Mouse (Mus musculus) ES-Bruce4 (cell line): ENCODE data around the gene Gm49354.

Experiments used
- CTCF ChIP-seq: IDR thresholded peaks from one replicate; pipeline ENCODE4 v1.8.1; 2011; ENCODE audit warnings: low read depth, low read length
- EP300 ChIP-seq: IDR thresholded peaks from 2 replicates; pipeline ENCODE4 v1.6.1; 2011; ENCODE audit warnings: low read depth, low read length; ENCODE audit not compliant: insufficient read depth
- POLR2A ChIP-seq: IDR thresholded peaks from one replicate; pipeline ENCODE4 v1.8.1; 2011; ENCODE audit warnings: low read length; ENCODE audit not compliant: insufficient read depth

DNA sequence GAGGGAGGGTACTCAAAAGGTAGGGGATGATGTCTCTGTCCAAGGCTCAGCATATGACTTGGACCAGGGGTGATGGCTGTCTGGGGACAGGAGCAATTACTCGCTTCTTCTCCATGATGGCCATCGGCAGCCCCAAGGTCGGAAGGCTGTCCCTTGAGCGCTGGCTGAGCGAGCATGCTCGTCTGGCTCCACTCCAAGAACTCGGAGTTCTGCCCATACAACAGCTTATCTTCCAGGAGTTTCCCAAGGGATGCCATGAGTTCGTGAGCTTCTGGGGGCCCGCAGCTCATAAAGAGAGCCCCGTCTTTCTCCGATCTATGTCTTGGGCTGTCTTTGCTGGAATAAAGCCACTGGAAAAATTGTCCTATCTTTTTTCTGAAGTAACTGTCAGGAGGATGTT is 40.9 kb downstream of the Gm49354 start:
- TF ChIP-seq POLR2A (no peak), CTCF (no peak), EP300 (no peak)
